Mouse (Mus musculus): Measurements from ENCODE around the gene Mepce. TPM values are rescaled to one million over a fixed set of nuclear protein-coding genes. Genes with fewer than 3 reads are reported as not detected.

Mepce gene
- polyA plus RNA-seq, 1 experiment from 2014 or later = 15.4 TPM

- Histone ChIP-seq H3K36me3 (replicated peaks) (no peaks in the 10 kb centered on the region), H3K4me3 (replicated peaks) (no peak overlapping the region), H3K4me2 (no peak overlapping the region), H3K27me3 (no peaks in the 10 kb centered on the region), H3K9ac (no peak overlapping the region), H3K27ac (no peak overlapping the region), H3K4me1 (peaks cover 7% of the 10 kb centered on the region), H3K9me3 (no peaks in the 10 kb centered on the region)
- ATAC-seq (ENCODE audit: low FRiP score) = no peak
Measured at GRCm38 (mm10) chr5:137772755-137773154, 14.7 kb downstream of the Mepce start.

DNA sequence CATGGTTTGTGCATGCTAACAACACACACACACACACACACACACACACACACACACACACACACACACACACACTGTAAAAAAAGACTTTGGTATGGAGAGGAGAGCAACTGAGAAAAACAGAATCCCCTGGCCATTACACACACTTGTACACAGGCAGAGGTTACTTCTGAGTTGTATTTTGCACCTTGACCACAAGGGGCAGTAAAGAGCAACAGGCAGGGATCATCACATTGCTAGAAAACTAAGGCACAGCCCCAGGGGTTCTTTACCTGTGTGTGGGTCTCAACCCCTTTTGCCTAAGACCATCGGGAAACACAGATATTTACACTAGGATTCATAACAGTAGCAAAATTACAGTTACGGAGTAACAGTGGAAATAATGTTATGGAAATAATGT, 16.7 kb downstream of the Mepce start:
- WGBS = 49% methylated on average over 2 of the region's 2 CpGs
- Histone ChIP-seq H3K4me1 (peaks cover 6% of the 10 kb centered on the region), H3K9me3 (peaks cover 3% of the 10 kb centered on the region; the same call in 1 of the 2 replicates), H3K36me3 (replicated peaks) (no peaks in the 10 kb centered on the region), H3K27ac (no peak overlapping the region), H3K4me2 (no peak overlapping the region), H3K27me3 (no peaks in the 10 kb centered on the region), H3K9ac (no peak overlapping the region), H3K4me3 (replicated peaks) (no peak overlapping the region)
- ATAC-seq (ENCODE audit: low FRiP score) = 0 out of 2 replicates have a peak, but pooled peaks have one; percentile 55

DNA sequence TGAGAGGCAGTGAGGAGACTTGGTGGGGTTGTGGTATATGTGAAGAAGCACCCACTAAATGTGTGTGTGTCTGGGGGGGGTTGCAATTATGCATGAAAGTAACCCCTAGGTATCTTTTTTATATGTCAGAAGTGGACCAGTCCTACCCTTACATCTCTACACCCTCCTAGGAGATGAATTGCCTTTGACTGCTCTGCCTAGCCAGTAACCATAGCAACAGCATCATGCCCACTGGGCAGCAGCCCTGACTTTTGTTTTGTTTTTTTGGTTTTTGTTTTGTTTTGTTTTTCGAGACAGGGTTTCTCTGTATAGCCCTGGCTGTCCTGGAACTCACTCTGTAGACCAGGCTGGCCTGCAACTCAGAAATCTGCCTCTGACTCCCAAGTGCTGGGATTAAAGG, 19.0 kb downstream of the Mepce start:
- no peak overlapping the region for H3K4me2 ChIP-seq
- H3K9ac ChIP-seq = no peak overlapping the region; the same call in 1 of the 2 replicates
- no peaks in the 10 kb centered on the region for H3K27me3 ChIP-seq
- peaks cover 3% of the 10 kb centered on the region; the same call in 1 of the 2 replicates for H3K9me3 ChIP-seq
- H3K27ac ChIP-seq = no peak overlapping the region
- 28% methylated on average over 1 of the region's 1 CpGs for WGBS
- no peaks in the 10 kb centered on the region for H3K36me3 ChIP-seq (replicated peaks)
- H3K4me1 ChIP-seq = peaks cover 6% of the 10 kb centered on the region
- no peak overlapping the region for H3K4me3 ChIP-seq (replicated peaks)
- no peak for ATAC-seq (ENCODE audit: low FRiP score)

DNA sequence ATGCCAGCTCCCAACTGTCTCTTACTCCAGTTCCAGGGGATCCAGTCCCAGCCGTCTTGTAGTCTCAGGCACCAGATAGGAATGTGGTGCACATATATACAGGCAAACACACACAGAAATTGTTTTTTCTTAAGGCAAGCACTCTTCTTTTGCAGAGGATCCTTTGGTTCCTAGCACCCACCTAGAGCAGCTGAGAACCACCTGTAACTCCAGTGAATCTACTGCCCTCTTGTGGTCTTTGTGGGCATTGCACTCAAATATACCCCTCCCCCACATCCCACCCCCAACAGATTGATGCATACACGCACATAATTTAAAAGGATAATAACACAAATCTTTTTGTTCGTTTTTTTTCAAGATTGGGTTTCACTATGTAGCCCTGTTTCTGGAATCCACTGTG, 21.2 kb downstream of the Mepce start:
- H3K4me2 ChIP-seq = no peak overlapping the region
- peaks cover 3% of the 10 kb centered on the region; the same call in 1 of the 2 replicates for H3K9me3 ChIP-seq
- WGBS = 69% methylated on average over 3 of the region's 3 CpGs
- no peaks in the 10 kb centered on the region for H3K27me3 ChIP-seq
- H3K27ac ChIP-seq = no peak overlapping the region
- peaks cover 6% of the 10 kb centered on the region for H3K4me1 ChIP-seq
- H3K9ac ChIP-seq = no peak overlapping the region
- no peak overlapping the region for H3K4me3 ChIP-seq (replicated peaks)
- no peaks in the 10 kb centered on the region for H3K36me3 ChIP-seq (replicated peaks)
- ATAC-seq (ENCODE audit: low FRiP score) = no peak

DNA sequence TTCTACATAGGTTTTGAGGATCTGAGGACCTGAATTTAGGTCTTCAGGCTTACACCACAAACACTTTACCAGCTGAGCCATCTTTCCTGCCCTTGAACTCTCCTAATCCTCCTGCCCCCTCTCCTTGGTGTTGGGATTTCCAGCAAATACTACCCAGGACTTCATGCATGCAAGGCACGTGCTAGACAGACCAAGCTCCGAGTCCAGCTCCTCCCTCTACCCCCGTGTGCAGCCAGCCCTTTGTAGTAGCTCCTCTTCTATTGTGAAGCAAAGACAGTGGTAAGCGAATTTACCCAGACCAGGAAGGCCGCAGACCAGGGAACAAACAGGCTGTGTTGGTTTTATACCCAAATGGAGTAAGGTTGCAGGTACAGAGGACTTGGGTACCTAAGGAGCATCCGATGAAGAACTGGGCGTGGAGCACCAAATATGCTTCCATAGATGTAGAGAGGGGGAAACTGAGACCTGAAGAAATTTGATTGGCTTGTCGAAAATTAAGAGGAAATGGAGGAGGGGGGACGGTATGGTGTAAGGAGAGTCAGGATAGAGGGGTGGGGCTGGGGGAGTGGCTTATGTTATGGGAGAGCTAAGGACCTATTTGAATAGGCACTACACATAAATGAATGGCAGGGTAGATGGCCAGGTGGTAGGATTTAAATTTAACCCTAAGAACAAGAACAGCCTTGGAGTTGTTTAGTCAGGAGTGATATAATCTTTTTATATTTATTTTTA, 22.7 kb downstream of the Mepce start:
- no peak overlapping the region for H3K27ac ChIP-seq
- peaks cover 3% of the 10 kb centered on the region; the same call in 1 of the 2 replicates for H3K9me3 ChIP-seq
- ATAC-seq (ENCODE audit: low FRiP score) = no peak
- H3K4me2 ChIP-seq = no peak overlapping the region
- 56% methylated on average over 9 of the region's 9 CpGs for WGBS
- H3K27me3 ChIP-seq = no peaks in the 10 kb centered on the region
- no peak overlapping the region for H3K9ac ChIP-seq
- H3K36me3 ChIP-seq (replicated peaks) = no peaks in the 10 kb centered on the region
- peaks cover 9% of the 10 kb centered on the region for H3K4me1 ChIP-seq
- no peak overlapping the region for H3K4me3 ChIP-seq (replicated peaks)

- Histone ChIP-seq H3K4me2 (no peak overlapping the region), H3K36me3 (replicated peaks) (peaks cover 31% of the 10 kb centered on the region), H3K27me3 (no peaks in the 10 kb centered on the region), H3K4me3 (replicated peaks) (no peak overlapping the region), H3K9ac (no peak overlapping the region), H3K4me1 (peaks cover 8% of the 10 kb centered on the region; the same call in 1 of the 2 replicates), H3K9me3 (no peaks in the 10 kb centered on the region), H3K27ac (0 out of 2 replicates have a peak overlapping the region, but pooled peaks have one; percentile 50)
- ATAC-seq (ENCODE audit: low FRiP score) = peak; percentile 73
- WGBS = 25% methylated on average over 4 of the region's 4 CpGs
Measured at GRCm38 (mm10) chr5:137759971-137760412, 27.5 kb downstream of the Mepce start.

DNA sequence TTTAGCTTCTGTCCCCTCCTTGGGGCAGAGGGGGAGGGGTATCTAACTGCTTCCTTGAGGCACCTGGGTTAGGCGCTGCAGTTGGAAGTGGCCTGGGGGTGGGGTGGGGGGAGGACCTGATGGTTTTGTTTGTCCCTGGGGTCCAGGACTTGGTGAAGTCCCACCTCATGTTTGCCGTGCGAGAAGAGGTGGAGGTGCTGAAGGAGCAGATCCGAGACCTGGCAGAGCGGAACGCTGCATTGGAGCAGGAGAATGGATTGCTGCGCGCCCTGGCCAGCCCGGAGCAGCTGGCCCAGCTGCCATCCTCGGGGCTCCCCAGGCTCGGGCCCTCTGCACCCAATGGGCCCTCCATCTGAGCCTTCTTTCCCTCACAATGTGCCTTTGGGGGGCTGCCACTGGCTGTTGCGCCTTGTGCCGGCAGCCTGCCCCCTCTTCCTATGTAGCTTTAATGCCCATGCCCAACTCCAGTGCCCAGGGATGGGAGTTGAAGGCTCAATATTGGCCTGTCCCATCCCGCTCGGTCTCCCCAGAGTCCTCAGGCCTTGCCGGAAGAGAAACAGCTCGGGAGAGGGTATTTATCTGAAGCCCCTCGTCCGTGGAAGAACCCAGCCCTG, 28.4 kb downstream of the Mepce start:
- no peaks in the 10 kb centered on the region for H3K9me3 ChIP-seq
- H3K4me3 ChIP-seq (replicated peaks) = no peak overlapping the region
- peaks cover 36% of the 10 kb centered on the region for H3K36me3 ChIP-seq (replicated peaks)
- ATAC-seq (ENCODE audit: low FRiP score) = no peak
- no peak overlapping the region for H3K9ac ChIP-seq
- no peaks in the 10 kb centered on the region for H3K27me3 ChIP-seq
- no peak overlapping the region for H3K4me2 ChIP-seq
- H3K4me1 ChIP-seq = peaks cover 8% of the 10 kb centered on the region; the same call in 1 of the 2 replicates
- H3K27ac ChIP-seq = peak overlapping the region; percentile 50; the same call in 1 of the 2 replicates
- 89% methylated on average over 19 of the region's 19 CpGs for WGBS

DNA sequence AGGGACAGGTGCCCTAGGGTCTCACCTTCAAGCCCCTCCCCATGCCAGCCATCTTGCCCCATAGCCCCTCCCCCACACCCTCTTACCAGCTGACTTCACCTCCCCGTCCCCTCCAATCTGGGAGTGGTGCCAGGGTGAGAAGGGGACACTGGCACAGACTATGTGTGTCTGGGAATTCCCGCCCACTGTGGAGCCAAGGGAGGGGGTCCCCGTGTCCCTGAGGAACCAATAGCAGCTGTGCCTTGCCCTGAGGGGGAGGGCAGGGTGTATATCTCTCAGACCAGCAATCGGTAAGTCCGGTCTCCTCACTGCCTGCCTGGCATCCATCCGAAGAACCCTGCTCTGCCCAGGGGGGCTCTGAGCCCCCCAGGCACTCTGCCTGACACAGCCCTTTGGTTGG, 29.6 kb downstream of the Mepce start:
- Histone ChIP-seq H3K4me1 (peaks cover 8% of the 10 kb centered on the region; the same call in 1 of the 2 replicates), H3K36me3 (replicated peaks) (peaks cover 47% of the 10 kb centered on the region), H3K4me2 (no peak overlapping the region), H3K9me3 (no peaks in the 10 kb centered on the region), H3K9ac (no peak overlapping the region), H3K27ac (no peak overlapping the region), H3K4me3 (replicated peaks) (no peak overlapping the region), H3K27me3 (no peaks in the 10 kb centered on the region)
- no peak for ATAC-seq (ENCODE audit: low FRiP score)
- WGBS = 76% methylated on average over 6 of the region's 6 CpGs

DNA sequence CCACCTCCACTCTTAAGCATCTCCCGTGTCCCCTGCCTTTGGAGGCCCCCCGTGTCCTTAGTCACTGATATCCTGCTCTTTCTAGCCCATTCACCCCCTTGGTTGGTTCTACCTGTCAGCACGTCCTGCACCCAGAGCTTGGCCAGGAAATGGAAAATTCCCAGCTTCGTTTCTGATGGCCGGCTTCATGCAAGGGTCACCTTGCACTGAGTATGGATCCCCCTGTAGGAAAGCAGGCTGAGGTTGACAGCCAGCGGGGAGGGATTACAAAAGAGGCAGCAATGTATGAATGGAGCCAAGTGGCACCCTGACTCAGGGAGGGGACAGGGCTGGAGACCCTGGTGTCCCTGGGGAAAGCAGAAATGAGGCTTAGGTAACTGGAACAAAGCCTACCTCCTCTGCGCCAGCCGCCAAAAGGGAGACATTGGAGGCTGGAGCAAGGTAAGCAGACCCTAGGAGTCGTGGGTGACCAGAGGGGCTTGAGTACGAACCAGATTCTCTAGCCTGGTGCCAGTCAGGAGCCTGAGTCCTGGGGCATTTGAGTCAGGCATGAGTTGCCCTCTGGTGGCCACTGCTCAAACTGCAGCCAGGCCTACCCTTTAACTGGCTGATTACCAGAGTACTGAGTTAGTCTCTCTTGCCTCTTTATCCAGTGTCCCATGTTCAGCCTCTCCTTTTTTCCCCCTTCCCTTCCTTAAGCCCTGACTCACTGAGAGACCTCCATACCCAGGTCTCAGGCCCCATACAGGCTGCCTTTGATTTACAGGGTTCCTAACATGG, 30.4 kb downstream of the Mepce start:
- Histone ChIP-seq H3K27me3 (no peaks in the 10 kb centered on the region), H3K4me1 (peaks cover 8% of the 10 kb centered on the region; the same call in 1 of the 2 replicates)

DNA sequence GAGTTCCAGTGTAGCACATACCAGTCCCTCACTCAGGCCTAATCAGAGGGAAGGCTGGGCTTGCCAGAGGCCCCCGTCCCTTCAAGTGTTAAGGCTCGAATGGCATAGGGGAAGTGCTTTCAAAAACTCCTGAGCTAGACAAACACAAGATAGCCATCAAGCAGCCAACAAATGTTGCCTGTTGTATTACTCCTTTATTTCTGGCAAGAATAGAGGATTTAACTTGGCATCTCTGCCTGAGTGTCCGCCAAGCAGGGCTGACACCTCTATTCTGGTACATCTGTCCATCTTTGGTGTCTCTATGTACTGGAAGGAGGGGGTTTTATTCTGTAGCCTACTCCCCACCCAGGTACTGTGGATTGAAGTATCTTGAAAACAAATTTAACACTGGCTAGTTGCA, 31.3 kb downstream of the Mepce start:
- no peak overlapping the region for H3K4me3 ChIP-seq (replicated peaks)
- H3K9ac ChIP-seq = no peak overlapping the region
- no peaks in the 10 kb centered on the region for H3K9me3 ChIP-seq
- no peak for ATAC-seq (ENCODE audit: low FRiP score)
- H3K27ac ChIP-seq = no peak overlapping the region; the same call in 1 of the 2 replicates
- 77% methylated on average over 3 of the region's 3 CpGs for WGBS
- peaks cover 8% of the 10 kb centered on the region; the same call in 1 of the 2 replicates for H3K4me1 ChIP-seq
- H3K4me2 ChIP-seq = no peak overlapping the region
- no peaks in the 10 kb centered on the region for H3K27me3 ChIP-seq
- H3K36me3 ChIP-seq (replicated peaks) = peaks cover 63% of the 10 kb centered on the region

More for the DNA sequence above, 30.4 kb downstream of the Mepce start:
- peak; percentile 54; the same call in 1 of the 2 replicates for ATAC-seq (ENCODE audit: low FRiP score)
- WGBS = 43% methylated on average over 10 of the region's 10 CpGs
- Histone ChIP-seq H3K9me3 (no peaks in the 10 kb centered on the region), H3K9ac (no peak overlapping the region), H3K27ac (no peak overlapping the region), H3K4me3 (replicated peaks) (no peak overlapping the region), H3K36me3 (replicated peaks) (peaks cover 54% of the 10 kb centered on the region), H3K4me2 (no peak overlapping the region)

GRCm38 (mm10) chr5:137755425-137755824, 32.0 kb downstream of the Mepce start:
- Histone ChIP-seq H3K9ac (no peak overlapping the region), H3K36me3 (replicated peaks) (peaks cover 67% of the 10 kb centered on the region)

More at GRCm38 (mm10) chr5:137755425-137755824, 32.0 kb downstream of the Mepce start:
- Histone ChIP-seq H3K4me3 (replicated peaks) (no peak overlapping the region), H3K27ac (no peak overlapping the region), H3K4me2 (no peak overlapping the region), H3K27me3 (no peaks in the 10 kb centered on the region), H3K9me3 (no peaks in the 10 kb centered on the region), H3K4me1 (peaks cover 8% of the 10 kb centered on the region; the same call in 1 of the 2 replicates)
- no peak for ATAC-seq (ENCODE audit: low FRiP score)
- 88% methylated on average over 5 of the region's 5 CpGs for WGBS

All from forebrain, embryonic 12.5 days (tissue).